Mouse (Mus musculus) midbrain, postnatal 0 days (tissue): ENCODE measurements around the gene Cdh23. TPM values are rescaled to one million over a fixed set of nuclear protein-coding genes. Genes with fewer than 3 reads are reported as not detected.

Experiments
- ATAC-seq: fragments of 200-750 bp; cut with Nextera tagmentation; 2 replicates; pipeline ENCODE4 v1.8.0; 2017; ENCODE audit warnings: moderate number of reproducible peaks, mild to moderate bottlenecking, moderate TSS enrichment, moderate library complexity; ENCODE audit not compliant: low FRiP score
- DNase-seq: peaks from one replicate; pipeline ENCODE4 v3.0.0-alpha.2; 2015; ENCODE audit warnings: low spot score
- H3K27ac ChIP-seq: fragments of 300-500 bp; sonication (generic); 2 replicates; pipeline ENCODE4 v1.5.1; 2014; ENCODE audit warnings: low read depth, mild to moderate bottlenecking, low read length, mixed read lengths
- H3K27me3 ChIP-seq: fragments of 300-500 bp; sonication (generic); 2 replicates; pipeline ENCODE4 v1.6.1; 2014; ENCODE audit warnings: low read length, control low read depth, mixed read lengths; ENCODE audit not compliant: insufficient read depth
- H3K36me3 ChIP-seq: fragments of 300-500 bp; sonication (generic); 2 replicates; pipeline ENCODE4 v1.6.1; 2014; ENCODE audit warnings: low read length, control low read depth, mixed read lengths; ENCODE audit not compliant: insufficient read depth
- H3K4me1 ChIP-seq: fragments of 300-500 bp; sonication (generic); 2 replicates; pipeline ENCODE4 v1.6.1; 2014; ENCODE audit warnings: mild to moderate bottlenecking, control low read depth, antibody characterized with exemption, low read length, mixed read lengths; ENCODE audit not compliant: insufficient read depth
- H3K4me2 ChIP-seq: fragments of 300-500 bp; sonication (generic); 2 replicates; pipeline ENCODE4 v1.6.1; 2014; ENCODE audit warnings: low read depth, mild to moderate bottlenecking, low read length, mixed read lengths; ENCODE audit not compliant: poor library complexity, severe bottlenecking
- H3K4me3 ChIP-seq: fragments of 300-500 bp; sonication (generic); 2 replicates; pipeline ENCODE4 v1.5.1; 2014; ENCODE audit warnings: low read depth, mild to moderate bottlenecking, low read length, moderate library complexity
- H3K9ac ChIP-seq: fragments of 300-500 bp; sonication (generic); replicated peaks from 2 replicates; pipeline ENCODE4 v1.6.1; 2014; ENCODE audit warnings: mild to moderate bottlenecking, low read length, moderate library complexity, mixed read lengths; ENCODE audit not compliant: poor library complexity, severe bottlenecking
- H3K9me3 ChIP-seq: fragments of 300-500 bp; sonication (generic); 2 replicates; pipeline ENCODE4 v1.6.1; 2016; ENCODE audit warnings: low read length, control low read depth
- CTCF ChIP-seq: IDR thresholded peaks from 2 replicates; pipeline ENCODE4 v1.5.1; 2016; ENCODE audit warnings: antibody characterized with exemption, mild to moderate bottlenecking
- WGBS: fragments of 180-500 bp; shearing (Covaris S2); extraction: QIAGEN DNeasy Blood & Tissue Kit; methylation state at CpG from one replicate; pipeline ENCODE4 v1.1.7; 2014; 5-methylcytosine and 5-hydroxymethylcytosine counted together
- polyA plus RNA-seq: library from polyadenylated mRNA; unstranded; fragments of >200 nt; fragmentation: Nextera tagmentation; extraction: Ambion mirVana; gene quantifications from 2 replicates; pipeline ENCODE4 v1.2.1, GENCODE M21; 2015
- total RNA-seq: library from RNA; depleted of rRNA; stranded (reverse); fragments of >200 nt; gene quantifications from 2 replicates; pipeline ENCODE4 v1.2.3, GENCODE M21; 2014

Gene Cdh23
- total and polyA plus RNA-seq, 2 experiments from 2014 or later = 4.8 to 20.8 TPM

DNA sequence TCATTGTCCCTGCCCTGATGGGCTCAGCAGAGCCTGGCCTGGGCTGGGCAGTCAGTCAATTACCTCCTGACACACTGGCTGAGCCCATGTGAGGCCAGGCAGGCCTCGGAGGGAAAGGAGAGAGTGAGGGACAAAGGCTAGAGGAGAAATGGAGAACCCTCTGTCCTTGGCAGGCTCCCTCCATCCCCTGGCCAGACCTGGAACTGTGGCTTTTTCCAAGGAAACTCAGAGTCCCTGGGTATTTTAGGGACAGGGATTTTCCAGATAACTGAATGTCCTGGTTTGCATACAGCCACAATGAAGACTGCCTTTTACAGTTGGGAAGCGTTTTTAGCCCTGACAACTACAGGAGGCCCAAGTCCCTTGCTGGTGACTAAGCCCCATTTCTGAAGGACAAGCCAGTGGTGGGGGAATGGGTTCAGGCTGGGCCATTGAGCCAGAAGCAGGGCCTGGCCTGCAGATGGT lies 36.1 kb upstream of the Cdh23 start:
- ATAC-seq (no peak), DNase-seq (no peak)
- no peaks in the 10 kb centered on the region for H3K9me3 ChIP-seq
- no peak overlapping the region for H3K4me3 ChIP-seq
- 24% methylated on average over 2 of the region's 2 CpGs for WGBS
- no peak for TF ChIP-seq CTCF
- H3K4me1 ChIP-seq = peaks cover 9% of the 10 kb centered on the region; the same call in 1 of the 2 replicates
- no peak overlapping the region for H3K4me2 ChIP-seq
- peak overlapping the region; percentile 4 for H3K27ac ChIP-seq
- no peaks in the 10 kb centered on the region; the same call in 1 of the 2 replicates for H3K27me3 ChIP-seq
- no peak overlapping the region; the same call in 1 of the 2 replicates for H3K9ac ChIP-seq
- H3K36me3 ChIP-seq = no peaks in the 10 kb centered on the region

DNA sequence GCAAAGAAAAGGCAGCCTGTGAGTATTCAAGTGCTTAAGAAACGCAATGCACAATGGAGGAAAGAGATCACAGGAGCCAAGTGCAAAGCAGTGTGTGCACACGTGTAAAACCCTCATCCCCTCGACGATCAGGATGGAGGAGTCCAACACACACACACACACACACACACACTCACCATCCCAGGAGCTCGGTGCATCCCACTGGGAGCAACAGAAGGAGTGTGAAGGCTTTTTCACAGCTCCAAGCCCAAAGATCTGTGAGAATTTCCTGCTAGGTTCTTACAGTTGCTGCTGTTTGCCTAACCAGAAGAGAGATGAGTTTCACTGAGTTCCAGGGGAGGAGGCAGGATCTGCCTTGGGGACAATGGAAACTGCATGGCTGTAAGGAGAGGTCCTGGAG lies 35.5 kb upstream of the Cdh23 start:
- Histone ChIP-seq H3K4me3 (no peak overlapping the region), H3K27me3 (no peaks in the 10 kb centered on the region; the same call in 1 of the 2 replicates), H3K4me1 (peaks cover 12% of the 10 kb centered on the region; the same call in 1 of the 2 replicates), H3K27ac (peak overlapping the region; percentile 4; the same call in 1 of the 2 replicates), H3K36me3 (no peaks in the 10 kb centered on the region), H3K4me2 (no peak overlapping the region), H3K9me3 (no peaks in the 10 kb centered on the region), H3K9ac (no peak overlapping the region; the same call in 1 of the 2 replicates)
- no peak for TF ChIP-seq CTCF
- DNase-seq = no peak
- no peak for ATAC-seq
- WGBS = 8% methylated on average over 5 of the region's 5 CpGs

DNA sequence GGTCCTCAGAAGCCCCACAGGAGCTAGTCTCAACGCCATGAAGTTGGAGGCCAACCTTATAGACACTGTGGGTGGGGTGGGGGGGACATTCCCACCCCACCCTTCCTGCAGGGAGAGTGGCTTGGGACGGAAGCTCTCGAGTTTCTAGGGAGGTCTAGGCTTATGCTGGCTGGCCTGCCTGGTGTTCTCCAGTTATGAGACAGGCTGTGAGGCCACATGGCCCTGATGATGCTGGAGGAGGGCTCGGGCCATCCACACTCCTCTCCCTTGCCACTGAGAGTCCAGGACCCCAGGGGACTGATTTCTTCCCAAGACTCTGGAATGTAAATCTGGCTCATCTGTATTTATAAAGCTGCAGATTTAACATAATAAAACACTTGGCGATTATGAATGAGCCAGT lies 31.0 kb upstream of the Cdh23 start:
- no peak for TF ChIP-seq CTCF
- Histone ChIP-seq H3K36me3 (no peaks in the 10 kb centered on the region), H3K4me3 (no peak overlapping the region), H3K27me3 (no peaks in the 10 kb centered on the region; the same call in 1 of the 2 replicates), H3K9me3 (no peaks in the 10 kb centered on the region), H3K27ac (no peak overlapping the region), H3K4me1 (peaks cover 12% of the 10 kb centered on the region; the same call in 1 of the 2 replicates), H3K9ac (no peak overlapping the region), H3K4me2 (no peak overlapping the region)
- no peak for DNase-seq
- no peak for ATAC-seq
- 28% methylated on average over 5 of the region's 5 CpGs for WGBS

DNA sequence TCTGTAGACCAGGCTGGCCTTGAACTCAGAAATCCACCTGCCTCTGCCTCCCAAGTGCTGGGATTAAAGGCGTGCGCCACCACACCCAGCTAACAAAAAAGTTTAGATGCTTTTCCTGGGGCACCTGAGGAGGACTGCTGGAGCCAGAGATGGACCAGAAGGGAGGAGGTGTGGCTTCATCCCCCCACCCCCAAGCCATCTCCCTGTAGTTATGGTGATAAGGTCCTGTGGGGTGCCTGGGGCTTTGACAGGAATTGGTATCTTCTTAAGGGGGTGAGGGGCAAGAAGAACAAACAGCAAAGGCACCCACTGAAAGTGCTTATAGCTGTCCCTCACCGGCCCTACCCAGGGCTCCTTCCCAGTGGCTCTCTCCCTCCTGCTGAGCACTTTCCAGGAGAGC lies 30.6 kb upstream of the Cdh23 start:
- H3K4me2 ChIP-seq = no peak overlapping the region
- ATAC-seq (no peak), DNase-seq (no peak)
- H3K27me3 ChIP-seq = no peaks in the 10 kb centered on the region; the same call in 1 of the 2 replicates
- no peak overlapping the region for H3K27ac ChIP-seq
- no peak for TF ChIP-seq CTCF
- no peaks in the 10 kb centered on the region for H3K36me3 ChIP-seq
- WGBS = 86% methylated on average over 3 of the region's 3 CpGs
- no peaks in the 10 kb centered on the region for H3K9me3 ChIP-seq
- H3K9ac ChIP-seq = no peak overlapping the region
- peaks cover 9% of the 10 kb centered on the region; the same call in 1 of the 2 replicates for H3K4me1 ChIP-seq
- no peak overlapping the region for H3K4me3 ChIP-seq

DNA sequence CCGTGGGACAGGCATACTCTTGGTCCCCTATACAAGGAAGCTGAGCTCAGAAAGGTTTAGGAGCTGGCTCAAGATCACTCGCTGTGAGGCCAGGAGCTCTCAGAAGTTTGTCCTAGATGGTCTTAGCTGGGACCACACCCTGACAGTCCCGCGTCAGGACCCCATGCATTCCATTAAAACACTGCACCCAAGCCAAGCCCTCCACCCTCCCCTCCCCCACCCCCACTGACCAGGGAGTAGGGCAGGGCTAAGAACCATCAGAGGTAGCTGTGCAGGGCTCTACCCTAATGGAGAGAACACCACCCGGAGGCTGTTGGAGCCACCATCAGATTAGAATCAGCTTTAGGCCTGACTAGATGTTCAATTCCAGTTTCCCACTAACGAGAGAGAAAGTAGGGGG lies 28.2 kb upstream of the Cdh23 start:
- H3K4me3 ChIP-seq = no peak overlapping the region
- no peak for ATAC-seq
- no peak overlapping the region for H3K4me2 ChIP-seq
- H3K9me3 ChIP-seq = no peaks in the 10 kb centered on the region
- DNase-seq = no peak
- no peak overlapping the region for H3K9ac ChIP-seq
- 81% methylated on average over 6 of the region's 6 CpGs for WGBS
- H3K27ac ChIP-seq = no peak overlapping the region
- peaks cover 6% of the 10 kb centered on the region; the same call in 1 of the 2 replicates for H3K4me1 ChIP-seq
- H3K36me3 ChIP-seq = no peaks in the 10 kb centered on the region
- no peaks in the 10 kb centered on the region; the same call in 1 of the 2 replicates for H3K27me3 ChIP-seq
- no peak for TF ChIP-seq CTCF

DNA sequence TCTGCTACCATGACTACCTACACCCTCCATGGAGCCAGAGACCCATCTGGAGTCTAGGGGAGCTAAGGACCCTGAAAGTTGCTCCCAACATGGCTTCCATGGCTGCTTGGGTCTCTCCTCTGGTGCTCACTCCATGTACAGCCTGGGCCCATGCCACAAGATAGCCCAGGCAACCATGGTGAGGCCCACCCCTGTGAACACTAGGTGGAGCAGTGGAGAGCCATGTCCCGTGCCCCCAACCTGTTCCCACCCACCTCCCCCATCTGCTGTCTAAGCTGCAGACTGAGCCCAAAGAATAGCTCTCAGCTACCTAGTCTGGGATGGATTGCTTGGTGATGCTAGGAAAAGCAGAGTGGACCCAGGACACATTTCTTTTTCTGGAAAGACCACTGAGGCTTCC lies 27.1 kb upstream of the Cdh23 start:
- ATAC-seq (no peak), DNase-seq (no peak)
- no peak overlapping the region for H3K9ac ChIP-seq
- no peak overlapping the region for H3K4me3 ChIP-seq
- 42% methylated on average over 1 of the region's 1 CpGs for WGBS
- TF ChIP-seq CTCF = no peak
- H3K9me3 ChIP-seq = no peaks in the 10 kb centered on the region
- no peak overlapping the region for H3K4me2 ChIP-seq
- H3K27me3 ChIP-seq = no peaks in the 10 kb centered on the region
- H3K27ac ChIP-seq = no peak overlapping the region
- no peaks in the 10 kb centered on the region for H3K36me3 ChIP-seq
- H3K4me1 ChIP-seq = peaks cover 6% of the 10 kb centered on the region; the same call in 1 of the 2 replicates
